Mouse (Mus musculus): ENCODE data around the gene Nek2. TPM values are rescaled to one million over a fixed set of nuclear protein-coding genes. Genes with fewer than 3 reads are reported as not detected.

Gene Nek2
- polyA plus RNA-seq, 1 experiment from 2014 or later: 29.8 TPM

DNA sequence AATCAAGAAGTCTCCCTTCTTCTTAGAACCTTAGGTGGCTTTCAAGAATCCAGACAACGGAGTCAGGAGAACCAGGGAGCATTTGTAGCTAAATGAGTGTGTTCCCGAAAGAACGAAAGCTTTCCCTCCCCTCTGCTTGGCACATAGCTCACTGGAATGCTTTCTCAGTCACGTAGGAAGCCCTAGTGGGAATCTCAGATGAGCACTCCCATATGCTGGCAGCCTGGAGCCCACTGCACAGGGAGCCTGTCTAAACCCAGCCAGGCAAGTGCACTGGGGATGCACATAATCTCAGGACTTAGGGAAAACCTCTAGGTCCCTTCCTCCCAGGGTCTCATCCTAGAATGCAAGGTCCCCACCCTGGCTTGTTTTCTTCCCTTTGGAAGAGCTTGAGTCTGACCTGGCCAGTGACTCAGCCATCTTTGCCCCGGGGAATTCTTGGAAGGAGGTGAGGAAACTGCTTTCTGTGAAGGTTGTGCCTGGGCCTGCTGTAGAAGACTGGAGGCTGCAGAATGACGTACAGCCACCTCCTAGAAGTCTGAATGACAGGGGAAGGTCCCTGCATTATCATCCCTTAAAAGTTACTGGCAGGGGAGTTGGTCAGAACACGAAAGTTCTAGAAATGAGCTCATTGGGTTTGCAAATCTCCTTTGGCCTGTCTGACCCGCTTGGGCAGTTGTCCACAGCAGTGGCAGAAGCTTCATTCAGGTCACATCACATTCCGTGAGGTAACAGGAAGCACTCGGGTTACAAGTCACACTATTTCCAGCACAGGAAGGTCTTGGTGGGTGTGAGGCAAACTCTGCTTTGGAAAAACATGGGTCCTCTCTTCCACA is 18.2 kb upstream of the Nek2 start:
- no peak overlapping the region for H3K4me2 ChIP-seq (replicated peaks)
- no peak for ATAC-seq (ENCODE audit: low FRiP score)
- 77% methylated on average over 10 of the region's 10 CpGs for WGBS

DNA sequence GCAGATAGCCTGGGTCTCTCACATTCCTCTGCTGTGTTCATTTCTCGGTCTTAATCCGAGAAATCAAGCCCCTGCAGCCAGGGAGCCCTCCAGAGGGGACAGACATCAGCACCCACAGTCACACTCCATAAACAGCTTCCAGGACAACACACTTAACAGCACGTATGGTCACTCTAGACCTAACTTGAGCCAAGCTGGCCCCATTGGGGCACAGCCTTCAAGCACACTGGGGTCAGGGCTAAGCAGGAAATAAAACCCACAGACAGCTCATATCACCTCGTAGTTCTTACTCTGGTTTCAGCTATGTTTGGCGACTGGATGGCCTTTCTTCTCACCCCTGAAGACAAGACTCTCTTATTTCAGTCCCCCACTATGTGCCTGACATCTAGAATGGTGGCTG is 16.5 kb upstream of the Nek2 start:
- Histone ChIP-seq H3K4me3 (no peak overlapping the region), H3K9ac (no peak overlapping the region), H3K9me3 (replicated peaks) (0 out of 2 replicates have a peak, but pooled peaks cover 3% of the 10 kb centered on the region), H3K27me3 (no peaks in the 10 kb centered on the region), H3K4me1 (no peaks in the 10 kb centered on the region), H3K4me2 (replicated peaks) (no peak overlapping the region), H3K27ac (no peak overlapping the region), H3K36me3 (no peaks in the 10 kb centered on the region)
- ATAC-seq (ENCODE audit: low FRiP score): no peak
- 64% methylated on average over 5 of the region's 5 CpGs for WGBS

More for the DNA sequence above, 18.2 kb upstream of the Nek2 start:
- Histone ChIP-seq H3K9me3 (replicated peaks) (0 out of 2 replicates have a peak, but pooled peaks cover 3% of the 10 kb centered on the region), H3K4me1 (no peaks in the 10 kb centered on the region), H3K27me3 (no peaks in the 10 kb centered on the region), H3K27ac (no peak overlapping the region), H3K4me3 (no peak overlapping the region), H3K36me3 (no peaks in the 10 kb centered on the region), H3K9ac (no peak overlapping the region)

DNA sequence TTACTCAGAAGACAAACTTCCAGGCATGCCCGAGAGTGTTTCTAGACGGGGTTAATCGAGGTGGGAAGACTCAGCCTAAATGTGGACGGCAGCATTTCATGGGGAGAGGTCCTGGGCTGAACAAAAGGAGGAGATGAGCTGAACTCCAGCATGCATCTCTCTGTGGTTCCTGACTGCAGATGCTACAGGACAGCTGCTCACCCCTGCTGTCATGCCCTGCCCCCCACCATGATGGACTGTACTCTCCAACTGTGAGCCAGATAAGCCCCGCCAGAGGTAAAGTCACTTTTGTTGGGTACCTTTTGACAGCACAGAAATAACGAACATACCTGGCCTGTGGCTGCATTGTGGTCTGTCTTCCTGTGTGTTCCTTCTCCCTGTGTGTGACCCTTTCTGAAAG is 15.5 kb upstream of the Nek2 start:
- WGBS: 75% methylated on average over 6 of the region's 6 CpGs

DNA sequence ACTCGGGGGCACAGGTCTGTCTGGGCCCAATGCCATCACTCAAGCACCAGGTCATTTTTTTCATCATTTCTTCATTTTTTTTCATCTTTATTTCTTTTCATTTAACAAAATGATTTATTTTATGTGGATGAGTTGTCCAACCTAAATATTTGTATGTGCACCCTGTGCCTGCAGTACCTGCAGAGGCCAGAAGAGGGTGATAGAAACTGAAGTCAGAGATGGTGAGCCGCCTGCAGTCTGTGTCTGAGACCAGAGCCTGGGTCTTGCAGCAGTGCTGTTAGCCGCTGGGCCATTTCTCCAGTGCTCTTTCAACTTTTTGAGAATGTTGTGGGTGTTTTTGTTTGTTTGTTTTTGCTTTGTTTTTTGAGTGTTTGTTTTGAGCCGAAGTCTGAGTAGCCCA is 14.5 kb upstream of the Nek2 start:
- Histone ChIP-seq H3K27me3 (no peaks in the 10 kb centered on the region), H3K4me2 (replicated peaks) (no peak overlapping the region), H3K4me1 (no peaks in the 10 kb centered on the region), H3K27ac (no peak overlapping the region), H3K9ac (no peak overlapping the region), H3K4me3 (no peak overlapping the region), H3K36me3 (no peaks in the 10 kb centered on the region), H3K9me3 (replicated peaks) (0 out of 2 replicates have a peak, but pooled peaks cover 3% of the 10 kb centered on the region)
- ATAC-seq (ENCODE audit: low FRiP score): no peak
- WGBS: 93% methylated on average over 4 of the region's 4 CpGs

More for the DNA sequence above, 15.5 kb upstream of the Nek2 start:
- no peaks in the 10 kb centered on the region for H3K4me1 ChIP-seq
- no peak for ATAC-seq (ENCODE audit: low FRiP score)
- no peaks in the 10 kb centered on the region for H3K36me3 ChIP-seq
- H3K27me3 ChIP-seq: no peaks in the 10 kb centered on the region
- H3K27ac ChIP-seq: no peak overlapping the region
- no peak overlapping the region for H3K9ac ChIP-seq
- 0 out of 2 replicates have a peak, but pooled peaks cover 3% of the 10 kb centered on the region for H3K9me3 ChIP-seq (replicated peaks)
- no peak overlapping the region for H3K4me2 ChIP-seq (replicated peaks)
- H3K4me3 ChIP-seq: no peak overlapping the region

DNA sequence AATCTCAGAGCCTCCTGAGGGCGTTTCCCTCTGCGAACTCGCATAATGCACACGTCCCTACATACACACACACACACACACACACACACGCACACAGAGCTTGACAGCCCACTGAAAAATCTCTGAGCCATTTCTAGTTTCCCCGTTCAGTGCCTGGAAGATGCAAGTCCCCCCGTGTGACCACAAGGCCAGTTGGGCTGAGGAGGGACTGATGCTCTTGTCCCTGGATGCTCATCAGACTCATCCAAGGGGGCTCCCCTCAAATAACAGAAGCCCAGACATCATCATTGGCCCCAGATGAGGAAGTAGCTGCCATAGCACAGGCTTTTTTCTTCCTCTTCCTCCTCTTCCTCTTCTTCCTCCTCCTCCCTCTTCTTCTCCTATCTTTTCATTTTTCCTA is 13.3 kb upstream of the Nek2 start:
- H3K4me1 ChIP-seq: no peaks in the 10 kb centered on the region
- 92% methylated on average over 7 of the region's 7 CpGs for WGBS
- H3K4me2 ChIP-seq (replicated peaks): no peak overlapping the region
- no peak overlapping the region for H3K9ac ChIP-seq
- H3K4me3 ChIP-seq: no peak overlapping the region
- no peaks in the 10 kb centered on the region for H3K36me3 ChIP-seq
- 0 out of 2 replicates have a peak, but pooled peaks cover 3% of the 10 kb centered on the region for H3K9me3 ChIP-seq (replicated peaks)
- H3K27ac ChIP-seq: no peak overlapping the region
- H3K27me3 ChIP-seq: no peaks in the 10 kb centered on the region
- ATAC-seq (ENCODE audit: low FRiP score): no peak

DNA sequence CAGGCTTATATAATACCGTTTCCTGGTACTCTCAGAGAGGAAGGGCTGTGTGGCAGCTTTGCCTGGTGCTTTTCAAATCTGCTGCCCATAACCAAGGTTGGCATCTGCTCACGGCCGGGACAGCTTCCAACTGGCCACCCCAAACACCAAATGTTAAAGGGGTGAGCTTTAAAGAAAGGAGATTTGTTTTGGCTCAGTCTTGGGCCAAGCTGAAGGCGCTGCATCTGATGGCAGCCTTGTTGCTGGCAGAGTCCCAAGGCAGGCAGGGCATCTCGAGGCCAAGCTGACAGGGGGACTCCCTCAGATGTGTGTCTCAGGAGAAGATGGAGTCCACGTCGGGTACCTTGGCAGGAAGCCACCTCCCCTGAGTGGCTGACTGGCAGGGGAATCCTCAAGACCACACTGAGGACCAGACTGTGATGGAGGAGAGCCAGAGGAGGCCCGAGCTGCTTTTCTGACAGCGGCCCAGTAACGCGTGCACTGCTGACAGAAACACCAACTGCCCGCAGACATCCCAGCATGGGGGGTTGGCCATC is 12.5 kb upstream of the Nek2 start:
- no peak overlapping the region for H3K4me2 ChIP-seq (replicated peaks)
- no peak overlapping the region for H3K9ac ChIP-seq
- 0 out of 2 replicates have a peak, but pooled peaks cover 3% of the 10 kb centered on the region for H3K9me3 ChIP-seq (replicated peaks)
- H3K4me1 ChIP-seq: no peaks in the 10 kb centered on the region
- H3K36me3 ChIP-seq: no peaks in the 10 kb centered on the region
- 75% methylated on average over 12 of the region's 12 CpGs for WGBS
- no peak for ATAC-seq (ENCODE audit: low FRiP score)
- H3K27ac ChIP-seq: no peak overlapping the region
- no peaks in the 10 kb centered on the region for H3K27me3 ChIP-seq
- no peak overlapping the region for H3K4me3 ChIP-seq

DNA sequence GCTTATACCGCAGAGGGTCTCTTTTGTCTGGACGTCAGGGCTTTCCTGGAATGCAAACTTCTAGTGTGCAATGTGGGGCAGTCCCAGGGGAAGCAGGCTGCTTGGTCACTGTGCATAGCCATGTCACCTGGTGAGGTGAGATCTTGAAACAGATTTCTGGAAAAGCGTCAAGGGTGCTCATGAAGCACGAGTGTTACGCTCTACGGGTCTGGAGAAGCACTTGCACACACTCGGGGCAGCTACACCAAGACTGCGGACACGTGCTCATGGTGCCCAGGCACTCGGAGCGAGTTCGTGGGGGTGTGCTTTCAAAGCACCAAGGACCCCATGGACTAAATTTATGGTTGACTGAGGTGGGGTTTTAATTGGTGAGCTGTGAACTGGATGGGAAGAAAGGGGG is 9.5 kb upstream of the Nek2 start:
- no peak overlapping the region for H3K4me2 ChIP-seq (replicated peaks)
- 88% methylated on average over 12 of the region's 12 CpGs for WGBS
- H3K4me3 ChIP-seq: no peak overlapping the region

DNA sequence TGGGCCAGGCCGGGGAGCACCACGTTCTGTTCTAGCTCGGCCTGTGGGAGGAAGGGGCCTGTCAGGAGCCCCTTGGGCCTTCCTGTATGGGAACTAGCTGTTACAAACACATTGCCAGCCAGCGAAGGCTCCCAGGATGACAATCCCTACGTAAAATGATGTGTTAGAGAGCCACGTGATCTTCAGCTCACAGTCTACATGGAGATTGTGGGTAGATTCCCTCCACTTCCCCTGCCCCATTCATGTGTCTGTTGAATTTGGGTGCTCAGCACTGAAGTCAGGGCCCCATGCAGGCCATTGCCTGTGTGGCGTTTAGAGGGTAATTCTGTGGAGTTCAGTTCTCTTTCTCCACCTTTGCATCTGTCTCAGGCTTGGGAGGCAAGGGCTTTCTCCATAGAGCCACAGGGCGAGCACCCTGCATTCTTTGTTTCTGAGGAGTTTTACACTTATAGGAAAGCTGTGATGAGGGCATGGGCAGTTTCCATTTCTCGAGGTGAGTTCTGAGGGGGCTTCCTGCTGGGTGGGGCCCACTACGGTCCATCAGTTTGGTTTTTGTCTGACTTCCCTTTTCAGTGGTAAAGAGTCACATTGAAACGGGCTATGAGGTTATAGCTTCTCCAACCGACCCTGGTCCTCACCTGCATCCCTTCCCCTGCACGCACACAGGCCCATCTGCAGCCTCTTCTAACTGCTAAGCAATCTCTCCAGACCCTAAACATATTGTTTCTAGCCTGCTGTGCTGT is 8.1 kb upstream of the Nek2 start:
- Histone ChIP-seq H3K36me3 (no peaks in the 10 kb centered on the region), H3K4me2 (replicated peaks) (no peak overlapping the region), H3K4me3 (no peak overlapping the region), H3K27me3 (no peaks in the 10 kb centered on the region), H3K9me3 (replicated peaks) (no peaks in the 10 kb centered on the region), H3K27ac (no peak overlapping the region), H3K9ac (no peak overlapping the region), H3K4me1 (peaks cover 2% of the 10 kb centered on the region; the same call in 1 of the 2 replicates)
- WGBS: 87% methylated on average over 13 of the region's 13 CpGs
- no peak for ATAC-seq (ENCODE audit: low FRiP score)

More for the DNA sequence above, 9.5 kb upstream of the Nek2 start:
- Histone ChIP-seq H3K9ac (no peak overlapping the region), H3K36me3 (no peaks in the 10 kb centered on the region), H3K4me1 (no peaks in the 10 kb centered on the region), H3K27me3 (no peaks in the 10 kb centered on the region), H3K27ac (no peak overlapping the region), H3K9me3 (replicated peaks) (0 out of 2 replicates have a peak, but pooled peaks cover 2% of the 10 kb centered on the region)
- no peak for ATAC-seq (ENCODE audit: low FRiP score)

DNA sequence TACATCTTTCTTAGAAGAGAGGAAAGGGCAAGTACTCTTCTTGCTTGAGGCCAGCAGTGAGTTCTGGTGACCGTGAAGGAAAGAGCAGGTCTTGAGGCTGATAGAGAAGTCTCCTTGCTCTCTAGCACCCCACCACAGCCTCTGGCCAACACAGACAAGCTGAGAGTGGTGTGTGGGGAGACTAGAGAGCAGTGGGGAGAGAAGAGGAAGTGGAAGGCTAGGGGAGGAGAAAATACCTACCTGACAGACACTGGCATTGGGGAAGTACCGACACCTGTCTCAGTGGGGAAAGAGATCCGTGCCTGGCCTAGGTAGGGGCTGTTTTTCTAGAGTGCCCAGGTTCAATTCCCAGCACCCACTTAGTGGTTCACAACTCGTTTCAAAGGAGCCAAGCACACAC is 7.0 kb upstream of the Nek2 start:
- no peaks in the 10 kb centered on the region; the same call in 1 of the 2 replicates for H3K27me3 ChIP-seq
- no peak overlapping the region for H3K9ac ChIP-seq
- H3K27ac ChIP-seq: no peak overlapping the region
- H3K4me1 ChIP-seq: peaks cover 3% of the 10 kb centered on the region; the same call in 1 of the 2 replicates
- no peaks in the 10 kb centered on the region for H3K9me3 ChIP-seq (replicated peaks)
- no peak overlapping the region for H3K4me3 ChIP-seq
- H3K36me3 ChIP-seq: no peaks in the 10 kb centered on the region
- WGBS: 73% methylated on average over 4 of the region's 4 CpGs
- H3K4me2 ChIP-seq (replicated peaks): no peak overlapping the region
- no peak for ATAC-seq (ENCODE audit: low FRiP score)

DNA sequence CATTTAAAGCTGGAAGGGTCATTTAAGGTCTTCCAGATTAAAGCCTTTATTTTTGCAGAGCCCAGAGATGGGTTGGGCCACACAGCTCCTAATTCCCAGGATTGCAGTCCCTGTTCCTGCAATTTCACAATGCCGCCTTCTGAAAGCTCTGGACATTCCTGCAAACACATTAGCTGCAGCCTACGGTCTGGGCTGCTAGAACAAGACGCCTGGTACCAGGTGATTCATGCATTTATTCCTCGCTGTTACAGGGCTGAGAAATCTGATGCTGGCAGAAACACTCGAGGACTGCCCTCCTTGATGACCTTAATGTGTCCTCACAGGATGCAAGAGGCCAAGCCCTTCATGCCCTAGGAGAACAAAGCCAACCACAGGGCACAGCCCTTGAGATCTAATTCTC is 6.3 kb upstream of the Nek2 start:
- no peak for ATAC-seq (ENCODE audit: low FRiP score)
- 56% methylated on average over 5 of the region's 5 CpGs for WGBS
- no peak overlapping the region for H3K27ac ChIP-seq

DNA sequence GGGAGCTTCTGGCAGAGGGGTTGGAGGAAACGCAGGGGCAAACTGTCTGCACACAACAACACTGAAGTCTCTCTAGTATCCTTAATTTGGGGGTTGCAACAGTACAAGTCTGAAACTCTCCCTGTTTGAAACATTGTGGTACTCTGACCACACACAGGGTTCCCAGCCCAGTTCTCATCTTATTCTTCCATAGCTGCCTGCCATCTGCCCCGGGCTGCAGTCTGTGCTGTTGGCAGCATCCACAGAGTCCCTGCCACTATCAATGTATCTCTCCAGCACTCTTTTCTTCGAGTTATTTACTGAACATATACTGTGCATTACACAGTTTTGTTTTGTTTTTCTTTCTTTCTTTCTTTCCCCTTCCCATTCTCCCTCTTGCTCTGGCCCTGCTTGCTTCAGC is 4.6 kb upstream of the Nek2 start:
- H3K36me3 ChIP-seq: no peaks in the 10 kb centered on the region
- no peaks in the 10 kb centered on the region; the same call in 1 of the 2 replicates for H3K27me3 ChIP-seq
- 77% methylated on average over 3 of the region's 3 CpGs for WGBS
- H3K4me2 ChIP-seq (replicated peaks): no peak overlapping the region
- H3K4me1 ChIP-seq: peaks cover 7% of the 10 kb centered on the region
- no peak overlapping the region for H3K9ac ChIP-seq
- no peaks in the 10 kb centered on the region for H3K9me3 ChIP-seq (replicated peaks)
- H3K4me3 ChIP-seq: no peak overlapping the region
- no peak overlapping the region for H3K27ac ChIP-seq
- no peak for ATAC-seq (ENCODE audit: low FRiP score)

More for the DNA sequence above, 6.3 kb upstream of the Nek2 start:
- Histone ChIP-seq H3K4me1 (peaks cover 3% of the 10 kb centered on the region; the same call in 1 of the 2 replicates), H3K9ac (no peak overlapping the region), H3K9me3 (replicated peaks) (no peaks in the 10 kb centered on the region), H3K4me3 (no peak overlapping the region), H3K4me2 (replicated peaks) (no peak overlapping the region), H3K27me3 (no peaks in the 10 kb centered on the region; the same call in 1 of the 2 replicates), H3K36me3 (no peaks in the 10 kb centered on the region)
